Mouse (Mus musculus) left cerebral cortex, postnatal 4 days (tissue): Measurements from ENCODE around the gene Celf2. TPM values are rescaled to one million over a fixed set of nuclear protein-coding genes. Genes with fewer than 3 reads are reported as not detected.

ENCODE experiments used
- DNase-seq: peaks from one replicate; pipeline ENCODE4 v3.0.0-alpha.2; 2022
- intact Hi-C: fragments of 180-260 bp; cut with DNase I; formaldehyde crosslinking; loops from one replicate; pipeline ENCODE4 v1.15.1; 2025
- total RNA-seq, 2 experiments: library from RNA; stranded (reverse); gene quantifications; 2 replicates each; pipeline ENCODE4 v1.2.3; 2021

Celf2 gene
- total RNA-seq, 2 experiments from 2014 or later, result 705 to 801 TPM

GRCm38 (mm10) chr2:6648877-6649276 is 860.5 kb downstream of the Celf2 start:
- intact Hi-C loops, result no loop called here
- DNase-seq, result no peak

GRCm38 (mm10) chr2:6647028-6647427 is 862.3 kb downstream of the Celf2 start:
- DNase-seq, result no peak
- intact Hi-C loops, result no loop called here

- intact Hi-C loops, result no loop called here
- no peak for DNase-seq
Measured at GRCm38 (mm10) chr2:6646325-6646724, 863.0 kb downstream of the Celf2 start.

- intact Hi-C loops, result no loop called here
- no peak for DNase-seq
Measured at GRCm38 (mm10) chr2:6642222-6642850, 867.0 kb downstream of the Celf2 start.

- no peak for DNase-seq
- intact Hi-C loops, result no loop called here
Measured at GRCm38 (mm10) chr2:6639370-6639769, 870.0 kb downstream of the Celf2 start.

GRCm38 (mm10) chr2:6637147-6637546 is 872.2 kb downstream of the Celf2 start:
- intact Hi-C loops, result no loop called here
- no peak for DNase-seq

- no peak for DNase-seq
- intact Hi-C loops, result no loop called here
Measured at GRCm38 (mm10) chr2:6634899-6635298, 874.5 kb downstream of the Celf2 start.

- intact Hi-C loops, result no loop called here
- no peak for DNase-seq
Measured at GRCm38 (mm10) chr2:6633115-6633514, 876.2 kb downstream of the Celf2 start.

GRCm38 (mm10) chr2:6623802-6624201 is 885.6 kb downstream of the Celf2 start:
- intact Hi-C loops, result no loop called here
- no peak for DNase-seq

GRCm38 (mm10) chr2:6622082-6622481 is 887.3 kb downstream of the Celf2 start:
- no peak for DNase-seq
- intact Hi-C loops, result no loop called here

- DNase-seq, result no peak
- intact Hi-C loops, result no loop called here
Measured at GRCm38 (mm10) chr2:6618856-6619255, 890.5 kb downstream of the Celf2 start.

GRCm38 (mm10) chr2:6618450-6618849 is 890.9 kb downstream of the Celf2 start:
- DNase-seq, result no peak

GRCm38 (mm10) chr2:6604347-6604746 is 905.0 kb downstream of the Celf2 start:
- no peak for DNase-seq
- intact Hi-C loops, result no loop called here

More at GRCm38 (mm10) chr2:6618450-6618849, 890.9 kb downstream of the Celf2 start:
- intact Hi-C loops, result no loop called here

- DNase-seq, result no peak
- intact Hi-C loops, result no loop called here
Measured at GRCm38 (mm10) chr2:6603880-6604279, 905.5 kb downstream of the Celf2 start.

GRCm38 (mm10) chr2:6602163-6602562 is 907.2 kb downstream of the Celf2 start:
- intact Hi-C loops, result no loop called here
- DNase-seq, result no peak

GRCm38 (mm10) chr2:6598879-6599167 is 910.5 kb downstream of the Celf2 start:
- DNase-seq, result no peak
- intact Hi-C loops, result no loop called here

GRCm38 (mm10) chr2:6598124-6598878 is 911.1 kb downstream of the Celf2 start:
- no peak for DNase-seq
- intact Hi-C loops, result no loop called here

GRCm38 (mm10) chr2:6594736-6595135 is 914.6 kb downstream of the Celf2 start:
- DNase-seq, result peak; percentile 57
- intact Hi-C loops, result no loop called here

GRCm38 (mm10) chr2:6594160-6594559 is 915.2 kb downstream of the Celf2 start:
- DNase-seq, result peak; percentile 45
- intact Hi-C loops, result no loop called here

- no peak for DNase-seq
- intact Hi-C loops, result no loop called here
Measured at GRCm38 (mm10) chr2:6593739-6594138, 915.6 kb downstream of the Celf2 start.

GRCm38 (mm10) chr2:6586122-6586681 is 923.2 kb downstream of the Celf2 start:
- no peak for DNase-seq
- intact Hi-C loops, result no loop called here

- intact Hi-C loops, result no loop called here
- DNase-seq, result no peak
Measured at GRCm38 (mm10) chr2:6585069-6585754, 924.2 kb downstream of the Celf2 start.
